Mouse (Mus musculus) CH12.LX (cell line): Measurements from ENCODE around the gene Arhgap1. TPM values are rescaled to one million over a fixed set of nuclear protein-coding genes. Genes with fewer than 3 reads are reported as not detected.

Experiments used
- DNase-seq: peaks from one replicate; pipeline ENCODE4 v3.0.0-alpha.2; 2013; ENCODE audit errors: extremely low read depth
- H3K27ac ChIP-seq: 2 replicates; pipeline ENCODE4 v1.5.1; 2012; ENCODE audit warnings: low read depth, mild to moderate bottlenecking, control low read depth, moderate library complexity; ENCODE audit not compliant: insufficient read depth
- H3K27me3 ChIP-seq: replicated peaks from 2 replicates; pipeline ENCODE3; 2012; ENCODE audit warnings: inconsistent platforms
- H3K36me3 ChIP-seq, 2 experiments: replicated peaks in 1 of 2; 2 replicates each; pipeline versions ENCODE3 to v1.6.1; 2012; ENCODE audit warnings: inconsistent platforms in 1 of 2, low read length in 1 of 2, mild to moderate bottlenecking in 1 of 2, mixed read lengths in 1 of 2, moderate library complexity in 1 of 2; ENCODE audit not compliant: control insufficient read depth in 1 of 2, insufficient read depth in 1 of 2
- H3K4me1 ChIP-seq, 2 experiments: 2 replicates each; pipeline ENCODE4 v1.6.1; 2012; ENCODE audit warnings: inconsistent platforms in 1 of 2, moderate library complexity in 1 of 2; ENCODE audit not compliant: insufficient read depth in 2 of 2, control insufficient read depth in 1 of 2
- H3K4me2 ChIP-seq: 2 replicates; pipeline ENCODE4 v1.6.1; 2012; ENCODE audit warnings: low read depth, mild to moderate bottlenecking, control low read depth; ENCODE audit not compliant: poor library complexity, insufficient read depth, severe bottlenecking
- H3K4me3 ChIP-seq, 3 experiments: fragments of 150-350 bp in 1 of 3; sonication (generic) in 1 of 3; replicated peaks in 1 of 3; 2 replicates each; pipeline versions ENCODE3 to v1.5.1; 2011 to 2012; ENCODE audit warnings: low read depth in 2 of 3, low read length in 2 of 3, mild to moderate bottlenecking in 2 of 3, moderate library complexity in 2 of 3, control low read depth in 1 of 3, improper control_type of control experiment in 1 of 3, inconsistent platforms in 1 of 3, mixed read lengths in 1 of 3; ENCODE audit not compliant: poor library complexity in 1 of 3
- H3K79me2 ChIP-seq: replicated peaks from 2 replicates; pipeline ENCODE4 v1.6.1; 2012; ENCODE audit warnings: mild to moderate bottlenecking, moderate library complexity; ENCODE audit not compliant: control insufficient read depth, poor library complexity, insufficient read depth, severe bottlenecking; ENCODE audit errors: extremely low read depth
- H3K9ac ChIP-seq: 2 replicates; pipeline ENCODE4 v1.6.1; 2012; ENCODE audit warnings: low read depth, mild to moderate bottlenecking, control low read depth, moderate library complexity; ENCODE audit not compliant: insufficient read depth
- H3K9me3 ChIP-seq: replicated peaks from 2 replicates; pipeline ENCODE3; 2012; ENCODE audit warnings: low read length, inconsistent platforms, mixed read lengths
- BHLHE40 ChIP-seq: IDR thresholded peaks from 2 replicates; pipeline ENCODE4 v1.6.1; 2011; ENCODE audit warnings: mild to moderate bottlenecking, low read depth, low read length, improper control_type of control experiment
- CHD1 ChIP-seq: IDR thresholded peaks from 2 replicates; pipeline ENCODE4 v1.6.1; 2012; ENCODE audit warnings: low read depth, low read length, improper control_type of control experiment, inconsistent platforms
- CHD2 ChIP-seq: IDR thresholded peaks from 2 replicates; pipeline ENCODE4 v1.6.1; 2011; ENCODE audit warnings: low read length, improper control_type of control experiment
- CTCF ChIP-seq, 2 experiments: IDR thresholded peaks in 1 of 2; conservative IDR thresholded peaks in 1 of 2; 2 replicates each; pipeline ENCODE4 v1.5.1; 2011 to 2012; ENCODE audit warnings: low read depth in 2 of 2, low read length in 2 of 2, improper control_type of control experiment in 1 of 2, inconsistent platforms in 1 of 2, mild to moderate bottlenecking in 1 of 2, moderate library complexity in 1 of 2
- ELF1 ChIP-seq: IDR thresholded peaks from 2 replicates; pipeline ENCODE4 v1.6.1; 2014; ENCODE audit warnings: low read depth, mild to moderate bottlenecking, inconsistent platforms, low read length, improper control_type of control experiment
- GABPA ChIP-seq: IDR thresholded peaks from 2 replicates; pipeline ENCODE4 v1.6.1; 2012; ENCODE audit warnings: low read depth, low read length, improper control_type of control experiment, inconsistent platforms; ENCODE audit not compliant: insufficient replicate concordance
- IRF4 ChIP-seq: IDR thresholded peaks from 2 replicates; pipeline ENCODE4 v1.6.1; 2014; ENCODE audit warnings: low read depth, mild to moderate bottlenecking, inconsistent platforms, low read length, improper control_type of control experiment
- JUND ChIP-seq: conservative IDR thresholded peaks from 2 replicates; pipeline ENCODE4 v1.6.1; 2011; ENCODE audit warnings: low read depth, low read length, improper control_type of control experiment
- KAT2A ChIP-seq: IDR thresholded peaks from 2 replicates; pipeline ENCODE4 v1.6.1; 2012; ENCODE audit warnings: low read length, improper control_type of control experiment, inconsistent platforms; ENCODE audit not compliant: insufficient replicate concordance
- MAX ChIP-seq: IDR thresholded peaks from 2 replicates; pipeline ENCODE4 v1.6.1; 2011; ENCODE audit warnings: low read length, improper control_type of control experiment
- MAZ ChIP-seq: IDR thresholded peaks from 2 replicates; pipeline ENCODE4 v1.6.1; 2012; ENCODE audit warnings: low read depth, mild to moderate bottlenecking, inconsistent platforms, low read length, improper control_type of control experiment, moderate library complexity
- MXI1 ChIP-seq: IDR thresholded peaks from 2 replicates; pipeline ENCODE4 v1.6.1; 2011; ENCODE audit warnings: mild to moderate bottlenecking, low read depth, low read length, improper control_type of control experiment
- MYC ChIP-seq: IDR thresholded peaks from 2 replicates; pipeline ENCODE4 v1.6.1; 2011; ENCODE audit warnings: low read depth, mild to moderate bottlenecking, improper control_type of control experiment, low read length
- POLR2AphosphoS2 ChIP-seq: IDR thresholded peaks from 2 replicates; pipeline ENCODE4 v1.6.1; 2011; ENCODE audit warnings: low read depth, low read length, improper control_type of control experiment
- RAD21 ChIP-seq: IDR thresholded peaks from 2 replicates; pipeline ENCODE4 v1.6.1; 2011; ENCODE audit warnings: low read depth, mild to moderate bottlenecking, low read length, improper control_type of control experiment, moderate library complexity
- TBP ChIP-seq: conservative IDR thresholded peaks from 2 replicates; pipeline ENCODE4 v1.6.1; 2011; ENCODE audit warnings: low read depth, low read length, improper control_type of control experiment
- TCF12 ChIP-seq: IDR thresholded peaks from 2 replicates; pipeline ENCODE4 v1.6.1; 2014; ENCODE audit warnings: low read depth, mild to moderate bottlenecking, inconsistent platforms, low read length, improper control_type of control experiment
- USF1 ChIP-seq: IDR thresholded peaks from 2 replicates; pipeline ENCODE4 v1.6.1; 2014; ENCODE audit warnings: low read depth, mild to moderate bottlenecking, inconsistent platforms, low read length, improper control_type of control experiment
- ZC3H11A ChIP-seq: IDR thresholded peaks from 2 replicates; pipeline ENCODE4 v1.6.1; 2012; ENCODE audit warnings: low read depth, mild to moderate bottlenecking, inconsistent platforms, low read length, improper control_type of control experiment
- ZMIZ1 ChIP-seq: IDR thresholded peaks from 2 replicates; pipeline ENCODE4 v1.6.1; 2012; ENCODE audit warnings: low read depth, mild to moderate bottlenecking, inconsistent platforms, low read length, improper control_type of control experiment
- dilution Hi-C: fragments of 300-500 bp; cut with MboI; formaldehyde crosslinking; loops from 2 replicates; pipeline ENCODE4 v1.14.3; 2020; ENCODE audit warnings: low sequenced_read_pairs; ENCODE audit not compliant: extremely low pct_unique_long_range_greater_than_20kb, extremely low pct_ligation_motif_present
- in situ Hi-C: fragments of 300-500 bp; cut with MboI; formaldehyde crosslinking; loops from 3 replicates; pipeline ENCODE4 v1.14.3; 2019; ENCODE audit warnings: low sequenced_read_pairs, low pct_ligation_motif_present, low pct_unique_long_range_greater_than_20kb, mixed read lengths
- polyA plus RNA-seq: library from polyadenylated mRNA; unstranded; fragments of >175 nt; gene quantifications from 2 replicates; pipeline ENCODE4 v1.2.1, GENCODE M21; 2012; ENCODE audit warnings: low read depth; ENCODE audit not compliant: insufficient read length
- total RNA-seq, 2 experiments: library from RNA; depleted of rRNA; stranded (reverse); fragments of 300-350 nt in 1 of 2; fragments of >200 nt in 1 of 2; gene quantifications; 2 replicates each; pipeline ENCODE4 v1.2.3; 2012 to 2014

Arhgap1 gene
- total and polyA plus RNA-seq, 3 experiments: 15.6 to 35.4 (median 19.7) TPM

- no peak overlapping the region for H3K9ac ChIP-seq
- no peak for DNase-seq
- H3K9me3 ChIP-seq: no peaks in the 10 kb centered on the region
These were observed 6.7 kb upstream of the Arhgap1 start for GRCm38 (mm10) chr2:91642825-91643415.

GRCm38 (mm10) chr2:91644021-91644420 lies 5.6 kb upstream of the Arhgap1 start:
- no peak for TF ChIP-seq ZMIZ1
- TF ChIP-seq CHD1: no peak
- no peak for TF ChIP-seq USF1
- no peak for TF ChIP-seq TCF12
- TF ChIP-seq KAT2A: no peak
- no peak for TF ChIP-seq CTCF (conservative IDR thresholded peaks at IDR 0.05 in 1 of 2, IDR thresholded peaks at IDR 0.05 in 1 of 2; ENCODE audit: low read depth in 2 of 2, low read length in 2 of 2)
- no peak for TF ChIP-seq MAZ
- TF ChIP-seq RAD21: no peak
- no peak for TF ChIP-seq GABPA
- TF ChIP-seq MAX: no peak
- no peak for TF ChIP-seq ZC3H11A
- no peak for TF ChIP-seq BHLHE40
- in situ Hi-C loops: no loop called here

More at GRCm38 (mm10) chr2:91642825-91643415, 6.7 kb upstream of the Arhgap1 start:
- H3K36me3 ChIP-seq: peaks cover 46 to 60% of the 10 kb centered on the region in 2 experiments
- H3K4me2 ChIP-seq: no peak overlapping the region
- in situ Hi-C loops: no loop called here
- H3K27ac ChIP-seq: no peak overlapping the region
- H3K79me2 ChIP-seq: no peaks in the 10 kb centered on the region
- no peaks in the 10 kb centered on the region for H3K27me3 ChIP-seq
- TF ChIP-seq POLR2AphosphoS2: no peak
- TF ChIP-seq MXI1: no peak
- TF ChIP-seq MYC: no peak
- TF ChIP-seq TBP: no peak
- no peak for TF ChIP-seq CHD2
- no peak for TF ChIP-seq IRF4
- TF ChIP-seq ELF1: no peak
- TF ChIP-seq JUND: no peak
- dilution Hi-C loops: no loop called here
- peaks cover 0 to 7% of the 10 kb centered on the region in 2 experiments; a peak in 2 of 4 replicates for H3K4me1 ChIP-seq
- H3K4me3 ChIP-seq: no peak overlapping the region

More at GRCm38 (mm10) chr2:91644021-91644420, 5.6 kb upstream of the Arhgap1 start:
- DNase-seq: no peak
- dilution Hi-C loops: no loop called here
- Histone ChIP-seq H3K79me2 (peaks cover 9% of the 10 kb centered on the region), H3K36me3 (peaks cover 46 to 62% of the 10 kb centered on the region in 2 experiments), H3K27me3 (no peaks in the 10 kb centered on the region), H3K27ac (no peak overlapping the region), H3K4me3 (no peak overlapping the region), H3K4me2 (no peak overlapping the region), H3K4me1 (peaks cover 0 to 14% of the 10 kb centered on the region in 2 experiments; a peak in 2 of 4 replicates), H3K9me3 (no peaks in the 10 kb centered on the region), H3K9ac (no peak overlapping the region)
